14 mouse cellular contexts compared by ENCODE assay signal in genomic region chr14:61645547-61645946, GRCm38 (mm10). TPM values are rescaled to one million over a fixed set of nuclear protein-coding genes. Genes with fewer than 3 reads are reported as not detected.
DNase-seq lines count a peak whose midpoint lies in the region; ATAC-seq and TF ChIP-seq lines count a peak whose summit lies in the region.
"Had no signal": no experiment of that assay in that cellular context is flagged by ENCODE, and none has a peak within 500 bp of the region (broad histone marks: within the 10 kb centered on the region; RNA-seq: fewer than 3 reads in every experiment).

No protein-coding gene starts in this region.

- H3K4me1 ChIP-seq in heart, embryonic 14.5 days (ENCODE audit: control insufficient read depth in 2 of 2, insufficient read depth in 2 of 2, low read length in 2 of 2): peaks cover 0 to 12% of the 10 kb centered on the region in 2 experiments; a peak in 2 of 4 replicates
- peaks cover 4% of the 10 kb centered on the region for H3K4me1 ChIP-seq in lung, embryonic 16.5 days (replicated peaks; ENCODE audit: control insufficient read depth, insufficient read depth, low read length)
- H3K4me1 ChIP-seq in forebrain, embryonic 13.5 days: peaks cover 9% of the 10 kb centered on the region
- H3K4me1 ChIP-seq in liver, postnatal 0 days (ENCODE audit: insufficient read depth): peaks cover 6% of the 10 kb centered on the region; the same call in 1 of the 2 replicates

- no peaks in the 10 kb centered on the region for H3K9me3 ChIP-seq in heart, embryonic 14.5 days (ENCODE audit: control insufficient read depth, low read length)
- no peaks in the 10 kb centered on the region for H3K9me3 ChIP-seq in lung, embryonic 16.5 days (ENCODE audit: control insufficient read depth, low read length)
- H3K9me3 ChIP-seq in forebrain, embryonic 13.5 days (replicated peaks): no peaks in the 10 kb centered on the region
- H3K9me3 ChIP-seq in liver, postnatal 0 days (ENCODE audit: low read length): no peaks in the 10 kb centered on the region
- H3K9me3 ChIP-seq: neural tube, embryonic 15.5 days had no signal

- WGBS in heart, embryonic 14.5 days: 27% methylated on average over 1 of the region's 1 CpGs
- WGBS in lung, embryonic 16.5 days: 24% methylated on average over 1 of the region's 1 CpGs
- 19% methylated on average over 1 of the region's 1 CpGs for WGBS in forebrain, embryonic 13.5 days
- WGBS in liver, postnatal 0 days (ENCODE audit: insufficient replicate concordance): 28% methylated on average over 1 of the region's 1 CpGs

- H3K36me3 ChIP-seq in heart, embryonic 14.5 days (ENCODE audit: control insufficient read depth, insufficient read depth, low read length): no peaks in the 10 kb centered on the region
- no peaks in the 10 kb centered on the region for H3K36me3 ChIP-seq in lung, embryonic 16.5 days (ENCODE audit: control insufficient read depth, insufficient read depth, low read length)
- H3K36me3 ChIP-seq in forebrain, embryonic 13.5 days (ENCODE audit: poor library complexity, severe bottlenecking): no peaks in the 10 kb centered on the region
- 0 out of 2 replicates have a peak, but pooled peaks cover 2% of the 10 kb centered on the region for H3K36me3 ChIP-seq in liver, postnatal 0 days (replicated peaks; ENCODE audit: insufficient read depth, low read length)
- H3K36me3 ChIP-seq: neural tube, embryonic 15.5 days had no signal

- no peak overlapping the region for H3K27ac ChIP-seq in heart, embryonic 14.5 days (replicated peaks in 1 of 2; ENCODE audit: control insufficient read depth in 1 of 2, insufficient read depth in 1 of 2, low read depth in 2 of 2, low read length in 2 of 2)
- H3K27ac ChIP-seq in lung, embryonic 16.5 days (ENCODE audit: low read length): no peak overlapping the region
- no peak overlapping the region for H3K27ac ChIP-seq in forebrain, embryonic 13.5 days
- H3K27ac ChIP-seq in liver, postnatal 0 days (ENCODE audit: low read depth): no peak overlapping the region
- H3K27ac ChIP-seq: neural tube, embryonic 15.5 days had no signal

- no peaks in the 10 kb centered on the region for H3K27me3 ChIP-seq in heart, embryonic 14.5 days (ENCODE audit: control insufficient read depth, insufficient read depth, low read length)
- H3K27me3 ChIP-seq in lung, embryonic 16.5 days (ENCODE audit: control insufficient read depth, insufficient read depth, low read depth, low read length): no peaks in the 10 kb centered on the region
- no peaks in the 10 kb centered on the region for H3K27me3 ChIP-seq in forebrain, embryonic 13.5 days
- H3K27me3 ChIP-seq in liver, postnatal 0 days (ENCODE audit: insufficient read depth, low read length): no peaks in the 10 kb centered on the region
- H3K27me3 ChIP-seq: neural tube, embryonic 15.5 days had no signal

- no peak for ATAC-seq in heart, embryonic 14.5 days (ENCODE audit: insufficient number of reproducible peaks, insufficient read depth, low FRiP score, low read depth)
- ATAC-seq in lung, embryonic 16.5 days (ENCODE audit: low read depth): no peak
- no peak for ATAC-seq in forebrain, embryonic 13.5 days
- no peak for ATAC-seq in liver, postnatal 0 days
- ATAC-seq in megakaryocyte progenitor cell, adult 5-6 weeks (replicated peaks; ENCODE audit: poor library complexity): no peak
- ATAC-seq: hindbrain, embryonic 16.5 days had no signal

- H3K9ac ChIP-seq in heart, embryonic 14.5 days (ENCODE audit: low read length): no peak overlapping the region
- no peak overlapping the region for H3K9ac ChIP-seq in lung, embryonic 16.5 days (ENCODE audit: low read length)
- H3K9ac ChIP-seq in forebrain, embryonic 13.5 days: no peak overlapping the region
- peak overlapping the region; percentile 46; the same call in 1 of the 2 replicates for H3K9ac ChIP-seq in liver, postnatal 0 days (replicated peaks)
- H3K9ac ChIP-seq: neural tube, embryonic 15.5 days had no signal

- TF ChIP-seq CTCF in liver, postnatal 0 days (IDR thresholded peaks at IDR 0.05; ENCODE audit: low read depth): no peak

- DNase-seq in heart, adult 18-20 months: no peak
- DNase-seq in lung, postnatal 10 days: no peak
- DNase-seq in liver, postnatal 0 days: no peak
- DNase-seq: adrenal gland, postnatal 25 days; cerebellum, adult 11 months; kidney, postnatal 4 days; lung, postnatal 4 days; right cerebral cortex, postnatal 14 days had no signal

- peak overlapping the region; percentile 51 for H3K4me2 ChIP-seq in heart, embryonic 14.5 days (ENCODE audit: low read length)
- peak overlapping the region; percentile 22; the same call in 1 of the 2 replicates for H3K4me2 ChIP-seq in lung, embryonic 16.5 days (ENCODE audit: low read depth, low read length)
- H3K4me2 ChIP-seq in forebrain, embryonic 13.5 days: peak overlapping the region; percentile 52
- H3K4me2 ChIP-seq in liver, postnatal 0 days (ENCODE audit: low read depth, low read length): peak overlapping the region; percentile 61
- H3K4me2 ChIP-seq: neural tube, embryonic 15.5 days had no signal

- TF ChIP-seq EP300 in liver, postnatal 0 days (IDR thresholded peaks at IDR 0.05; ENCODE audit: low read depth): no peak

- peak overlapping the region in 1 of 2 experiments; percentile 24; a peak in 1 of 4 replicates for H3K4me3 ChIP-seq in heart, embryonic 14.5 days (ENCODE audit: control insufficient read depth in 1 of 2, insufficient read depth in 1 of 2, low read depth in 1 of 2, low read length in 2 of 2)
- no peak overlapping the region for H3K4me3 ChIP-seq in lung, embryonic 16.5 days (ENCODE audit: low read length)
- peak overlapping the region; percentile 32 for H3K4me3 ChIP-seq in forebrain, embryonic 13.5 days
- peak overlapping the region; percentile 36; the same call in 1 of the 2 replicates for H3K4me3 ChIP-seq in liver, postnatal 0 days (ENCODE audit: low read depth, low read length)
- H3K4me3 ChIP-seq: neural tube, embryonic 15.5 days had no signal

RNA-seq across cellular contexts. Expression of gene Kcnrg, which starts 38.3 kb away (rescaled TPM):
- polyA plus RNA-seq in heart, embryonic 14.5 days (2014; fragmentation: Nextera tagmentation; extraction: Ambion mirVana): 0.51 and 0.74 TPM in 2 replicates
- under 1 TPM; 0.25 to 0.26 TPM for total RNA-seq in heart, adult 18-20 months (2021)
- polyA plus RNA-seq in lung, embryonic 16.5 days (2015; fragmentation: Nextera tagmentation; extraction: Ambion mirVana): 1.4 and 2.6 TPM in 2 replicates
- 2.4 and 2.8 TPM in 2 replicates for polyA plus RNA-seq in forebrain, embryonic 13.5 days (2015; fragmentation: Nextera tagmentation; extraction: Ambion mirVana)
- 0.08 and 0.09 TPM in 2 replicates for polyA plus RNA-seq in liver, postnatal 0 days (2015; fragmentation: Nextera tagmentation; extraction: Ambion mirVana)
- 0.39 and 2.0 TPM in 2 replicates for total RNA-seq in megakaryocyte progenitor cell, adult 5-6 weeks (2015)
- total RNA-seq in megakaryocyte progenitor cell, adult 5-6 weeks (2017): 0.04 and 0.68 TPM in 2 replicates

RNA-seq across cellular contexts. Expression of gene Trim13, which starts 47.5 kb away (rescaled TPM):
- polyA plus RNA-seq in heart, embryonic 14.5 days (2014; fragmentation: Nextera tagmentation; extraction: Ambion mirVana): 12.6 and 16.3 TPM in 2 replicates
- total RNA-seq in heart, adult 18-20 months (2021): 1 to 10 TPM; 7.0 to 7.3 TPM
- 16.8 TPM in 2 replicates for polyA plus RNA-seq in lung, embryonic 16.5 days (2015; fragmentation: Nextera tagmentation; extraction: Ambion mirVana)
- polyA plus RNA-seq in forebrain, embryonic 13.5 days (2015; fragmentation: Nextera tagmentation; extraction: Ambion mirVana): 53.3 and 56.9 TPM in 2 replicates
- 3.6 and 4.3 TPM in 2 replicates for polyA plus RNA-seq in liver, postnatal 0 days (2015; fragmentation: Nextera tagmentation; extraction: Ambion mirVana)
- 12.7 and 14.0 TPM in 2 replicates for total RNA-seq in megakaryocyte progenitor cell, adult 5-6 weeks (2015)
- 13.0 and 14.2 TPM in 2 replicates for total RNA-seq in megakaryocyte progenitor cell, adult 5-6 weeks (2017)
